Comparison of ENCODE assay signal across 25 mouse cellular contexts in genomic region chr6:108623028-108623565, GRCm38 (mm10). TPM values are rescaled to one million over a fixed set of nuclear protein-coding genes. Genes with fewer than 3 reads are reported as not detected.
DNase-seq lines count a peak whose midpoint lies in the region; TF ChIP-seq lines count a peak whose summit lies in the region.
"Had no signal": no experiment of that assay in that cellular context is flagged by ENCODE, and none has a peak within 500 bp of the region (broad histone marks: within the 10 kb centered on the region; RNA-seq: fewer than 3 reads in every experiment).

No protein-coding gene starts in this region.

- H3K9ac ChIP-seq in ES-E14 (ENCODE audit: insufficient read depth, low read depth, low read length, poor library complexity, severe bottlenecking): no peak overlapping the region
- H3K9ac ChIP-seq: forebrain, postnatal 0 days; heart, embryonic 15.5 days; intestine, embryonic 15.5 days; liver, embryonic 12.5 days; liver, postnatal 0 days; midbrain, embryonic 12.5 days; neural tube, embryonic 13.5 days had no signal

- no peaks in the 10 kb centered on the region for H3K36me3 ChIP-seq in ES-E14 (ENCODE audit: control insufficient read depth, insufficient read depth, low read length, poor library complexity, severe bottlenecking)
- H3K36me3 ChIP-seq: heart, embryonic 10.5 days; heart, embryonic 15.5 days; intestine, embryonic 15.5 days; liver, embryonic 12.5 days; midbrain, embryonic 12.5 days; neural tube, embryonic 13.5 days had no signal

- in situ Hi-C loops in ES-E14 (cut with MboI; ENCODE audit: low sequenced_read_pairs in 2 of 2, unreplicated experiment in 2 of 2): no loop called here

- H3K4me1 ChIP-seq in ES-E14 (ENCODE audit: control insufficient read depth in 2 of 2, insufficient read depth in 2 of 2, low read length in 2 of 2, poor library complexity in 1 of 2): peaks cover 0 to 3% of the 10 kb centered on the region in 2 experiments; a peak in 2 of 4 replicates
- H3K4me1 ChIP-seq: heart, embryonic 10.5 days; heart, embryonic 15.5 days; intestine, embryonic 15.5 days; liver, embryonic 12.5 days; midbrain, embryonic 12.5 days; neural tube, embryonic 13.5 days had no signal

- H3K4me3 ChIP-seq in ES-E14 (ENCODE audit: insufficient read depth in 1 of 2, low read depth in 1 of 2, low read length in 2 of 2, poor library complexity in 1 of 2, severe bottlenecking in 1 of 2): peak overlapping the region; percentile 11 to 17; a peak in 3 of 4 replicates
- H3K4me3 ChIP-seq: erythroblast, embryonic 14.5 days; heart, embryonic 10.5 days; heart, embryonic 15.5 days; intestine, embryonic 15.5 days; liver, embryonic 12.5 days; megakaryocyte, embryonic 14.5 days; midbrain, embryonic 12.5 days; neural tube, embryonic 13.5 days had no signal

- H3K27ac ChIP-seq in ES-E14 (ENCODE audit: insufficient read depth, low read depth, low read length, poor library complexity, severe bottlenecking): no peak overlapping the region
- H3K27ac ChIP-seq: heart, embryonic 10.5 days; heart, embryonic 15.5 days; hindbrain, postnatal 0 days; intestine, embryonic 15.5 days; liver, embryonic 12.5 days; midbrain, embryonic 12.5 days; neural tube, embryonic 13.5 days had no signal

- H3K9me3 ChIP-seq in ES-E14 (ENCODE audit: control insufficient read depth, insufficient read depth, low read depth, low read length): no peaks in the 10 kb centered on the region
- H3K9me3 ChIP-seq: heart, embryonic 10.5 days; heart, embryonic 15.5 days; intestine, embryonic 15.5 days; liver, embryonic 12.5 days; midbrain, embryonic 12.5 days; neural tube, embryonic 13.5 days had no signal

- peak; percentile 44 for DNase-seq in heart, adult 11 months
- DNase-seq in heart, adult 9 months (ENCODE audit: low spot score in 2 of 2): no peak
- DNase-seq in ES-E14 (ENCODE audit: low read depth, low spot score): no peak
- peak; percentile 64 to 77 for DNase-seq in kidney, adult 8-10 months
- peak; percentile 70 to 77 for DNase-seq in kidney, postnatal 36 days
- no peak for DNase-seq in spleen, adult 12 weeks (ENCODE audit: low spot score)
- DNase-seq in c-Kit-positive CD71-positive TER-119-positive erythroid progenitor cells, embryonic 14.5 days (ENCODE audit: low spot score): no peak
- DNase-seq: adrenal gland, postnatal 10 days; cerebellum, adult 11-12 months; cerebellum, postnatal 14 days; forebrain, postnatal 0 days; layer of hippocampus, postnatal 36 days; left cerebral cortex, postnatal 4 days; liver, postnatal 0 days; lung, postnatal 36 days; thymus, postnatal 14 days had no signal

TF ChIP-seq in ES-E14, 5 proteins besides CTCF, POLR2A, EP300 and RAD21:
- no peak for TF ChIP-seq ZNF384 (IDR thresholded peaks at IDR 0.05; ENCODE audit: low read depth, low read length)
- TF ChIP-seq HCFC1 (IDR thresholded peaks at IDR 0.05; ENCODE audit: borderline replicate concordance, insufficient read depth, low read length): no peak
- peak; percentile 52; the same call in 1 of the 2 replicates for TF ChIP-seq MAFK (IDR thresholded peaks at IDR 0.05; ENCODE audit: insufficient read depth, low read depth, low read length)

RNA-seq across cellular contexts. Expression of gene Bhlhe40, which starts 37.3 kb away (rescaled TPM):
- 13.0 and 15.8 TPM in 2 replicates for total RNA-seq in ES-E14 (2012; rRNA removed)

Comparison
In these comparisons a context has a peak if more than half of its experiments do, and no peak if none do; other contexts are left out.
1. DNase-seq: peak in heart, adult 11 months (single experiment), kidney, adult 8-10 months (2 of 2) and kidney, postnatal 36 days (2 of 2); none in heart, adult 9 months (0 of 2), ES-E14 (single experiment), spleen, adult 12 weeks (single experiment) and c-Kit-positive CD71-positive TER-119-positive erythroid progenitor cells, embryonic 14.5 days (single experiment).